Mouse (Mus musculus): ENCODE measurements around the gene Washc2. TPM values are rescaled to one million over a fixed set of nuclear protein-coding genes. Genes with fewer than 3 reads are reported as not detected.
A peak's percentile ranks its signal among the peaks of the same experiment; 100 is the strongest.

Gene Washc2
- total and polyA plus RNA-seq, 2 experiments from 2014 or later, result 68.3 to 79.5 TPM

- H3K4me3 ChIP-seq (ENCODE audit: low read depth, low read length), result no peak overlapping the region
- no peak overlapping the region for H3K4me2 ChIP-seq (ENCODE audit: low read depth, low read length, poor library complexity, severe bottlenecking)
- no peak for ATAC-seq (ENCODE audit: low FRiP score)
- H3K27me3 ChIP-seq (ENCODE audit: insufficient read depth, low read length), result no peaks in the 10 kb centered on the region
- 0 out of 2 replicates have a peak, but pooled peaks cover 7% of the 10 kb centered on the region for H3K4me1 ChIP-seq (ENCODE audit: insufficient read depth, low read length)
- H3K9ac ChIP-seq (replicated peaks; ENCODE audit: low read length, poor library complexity, severe bottlenecking), result no peak overlapping the region
- H3K27ac ChIP-seq (ENCODE audit: low read depth, low read length), result no peak overlapping the region
- 0 out of 2 replicates have a peak, but pooled peaks cover 2% of the 10 kb centered on the region for H3K36me3 ChIP-seq (ENCODE audit: insufficient read depth, low read length)
- no peak for TF ChIP-seq CTCF (IDR thresholded peaks at IDR 0.05)
- 50% methylated on average over 2 of the region's 2 CpGs for WGBS
- DNase-seq (ENCODE audit: low spot score), result no peak
- H3K9me3 ChIP-seq (ENCODE audit: low read length), result no peaks in the 10 kb centered on the region
Measured at GRCm38 (mm10) chr6:116186485-116186884, 21.4 kb upstream of the Washc2 start.

- H3K9me3 ChIP-seq (ENCODE audit: low read length), result no peaks in the 10 kb centered on the region
- H3K4me2 ChIP-seq (ENCODE audit: low read depth, low read length, poor library complexity, severe bottlenecking), result no peak overlapping the region
- no peaks in the 10 kb centered on the region for H3K36me3 ChIP-seq (ENCODE audit: insufficient read depth, low read length)
- H3K4me3 ChIP-seq (ENCODE audit: low read depth, low read length), result no peak overlapping the region
- 89% methylated on average over 1 of the region's 1 CpGs for WGBS
- H3K9ac ChIP-seq (replicated peaks; ENCODE audit: low read length, poor library complexity, severe bottlenecking), result no peak overlapping the region
- no peak overlapping the region for H3K27ac ChIP-seq (ENCODE audit: low read depth, low read length)
- TF ChIP-seq CTCF (IDR thresholded peaks at IDR 0.05), result no peak
- H3K27me3 ChIP-seq (ENCODE audit: insufficient read depth, low read length), result no peaks in the 10 kb centered on the region
- ATAC-seq (ENCODE audit: low FRiP score) (no peak), DNase-seq (ENCODE audit: low spot score) (no peak)
- H3K4me1 ChIP-seq (ENCODE audit: insufficient read depth, low read length), result 0 out of 2 replicates have a peak, but pooled peaks cover 12% of the 10 kb centered on the region
Measured at GRCm38 (mm10) chr6:116189417-116189816, 18.4 kb upstream of the Washc2 start.

GRCm38 (mm10) chr6:116192809-116193311 lies 15.0 kb upstream of the Washc2 start:
- peak overlapping the region; percentile 76 for H3K27ac ChIP-seq (ENCODE audit: low read depth, low read length)
- ATAC-seq (ENCODE audit: low FRiP score), result peak; percentile 84
- DNase-seq (ENCODE audit: low spot score), result peak; percentile 42
- under 1% methylated on average over 49 of the region's 51 CpGs for WGBS
- H3K4me1 ChIP-seq (ENCODE audit: insufficient read depth, low read length), result 0 out of 2 replicates have a peak, but pooled peaks cover 12% of the 10 kb centered on the region
- H3K9me3 ChIP-seq (ENCODE audit: low read length), result no peaks in the 10 kb centered on the region
- no peak for TF ChIP-seq CTCF (IDR thresholded peaks at IDR 0.05)
- peak overlapping the region; percentile 96 for H3K4me3 ChIP-seq (ENCODE audit: low read depth, low read length)
- peak overlapping the region; percentile 93 for H3K4me2 ChIP-seq (ENCODE audit: low read depth, low read length, poor library complexity, severe bottlenecking)
- no peaks in the 10 kb centered on the region for H3K27me3 ChIP-seq (ENCODE audit: insufficient read depth, low read length)
- H3K9ac ChIP-seq (replicated peaks; ENCODE audit: low read length, poor library complexity, severe bottlenecking), result peak overlapping the region; percentile 93
- no peaks in the 10 kb centered on the region for H3K36me3 ChIP-seq (ENCODE audit: insufficient read depth, low read length)

- WGBS, result under 1% methylated on average over 36 of the region's 68 CpGs
- no peaks in the 10 kb centered on the region for H3K27me3 ChIP-seq (ENCODE audit: insufficient read depth, low read length)
- peak within 1 kb of the TSS; percentile 96 for H3K4me3 ChIP-seq (ENCODE audit: low read depth, low read length)
- H3K9ac ChIP-seq (replicated peaks; ENCODE audit: low read length, poor library complexity, severe bottlenecking), result peak within 1 kb of the TSS; percentile 93
- no peaks in the 10 kb centered on the region for H3K36me3 ChIP-seq (ENCODE audit: insufficient read depth, low read length)
- TF ChIP-seq CTCF (IDR thresholded peaks at IDR 0.05), result no peak
- H3K4me1 ChIP-seq (ENCODE audit: insufficient read depth, low read length), result 0 out of 2 replicates have a peak, but pooled peaks cover 12% of the 10 kb centered on the region
- no peaks in the 10 kb centered on the region for H3K9me3 ChIP-seq (ENCODE audit: low read length)
- DNase-seq (ENCODE audit: low spot score) (peak; percentile 96), ATAC-seq (ENCODE audit: low FRiP score) (peak; percentile 91)
- H3K27ac ChIP-seq (ENCODE audit: low read depth, low read length), result peak within 1 kb of the TSS; percentile 76
- H3K4me2 ChIP-seq (ENCODE audit: low read depth, low read length, poor library complexity, severe bottlenecking), result peak within 1 kb of the TSS; percentile 93
Measured at GRCm38 (mm10) chr6:116193394-116194393, 14.1 kb upstream of the Washc2 start, which contains the start of gene Tmcc1. TSS of gene Tmcc1 (minus strand) at chr6:116193486.

GRCm38 (mm10) chr6:116195811-116196210 lies 12.0 kb upstream of the Washc2 start:
- Histone ChIP-seq H3K4me2 (ENCODE audit: low read depth, low read length, poor library complexity, severe bottlenecking) (no peak overlapping the region), H3K9me3 (ENCODE audit: low read length) (no peaks in the 10 kb centered on the region), H3K27ac (ENCODE audit: low read depth, low read length) (no peak overlapping the region), H3K4me1 (ENCODE audit: insufficient read depth, low read length) (0 out of 2 replicates have a peak, but pooled peaks cover 12% of the 10 kb centered on the region), H3K36me3 (ENCODE audit: insufficient read depth, low read length) (no peaks in the 10 kb centered on the region), H3K27me3 (ENCODE audit: insufficient read depth, low read length) (no peaks in the 10 kb centered on the region), H3K9ac (replicated peaks; ENCODE audit: low read length, poor library complexity, severe bottlenecking) (no peak overlapping the region), H3K4me3 (ENCODE audit: low read depth, low read length) (no peak overlapping the region)
- TF ChIP-seq CTCF (IDR thresholded peaks at IDR 0.05), result no peak
- DNase-seq (ENCODE audit: low spot score) (no peak), ATAC-seq (ENCODE audit: low FRiP score) (no peak)
- 69% methylated on average over 8 of the region's 8 CpGs for WGBS

Measured in midbrain, postnatal 0 days (tissue).